Comparison of ENCODE assay signal across 13 mouse cellular contexts in the genomic region with DNA sequence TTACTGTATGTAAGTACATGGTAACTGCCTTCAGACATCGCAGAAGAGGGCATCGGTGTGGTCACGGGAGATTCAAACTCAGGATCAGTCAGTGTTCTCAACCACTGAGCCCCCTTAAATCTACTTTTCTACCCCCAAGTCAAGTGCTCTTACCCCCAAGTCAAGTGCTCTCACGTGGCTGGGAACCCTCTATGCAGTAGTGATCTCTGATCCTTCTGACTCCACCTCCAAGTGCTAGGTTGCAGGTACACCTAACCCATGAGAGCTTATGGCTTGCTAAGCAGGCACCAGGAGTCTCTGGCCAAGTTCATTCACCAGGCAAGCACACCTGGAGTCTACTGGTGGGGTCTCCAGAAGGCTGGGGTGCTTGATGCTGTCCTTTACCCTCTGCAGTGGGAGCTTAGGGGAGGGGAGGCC. TPM values are rescaled to one million over a fixed set of nuclear protein-coding genes. Genes with fewer than 3 reads are reported as not detected.
DNase-seq lines count a peak whose midpoint lies in the region; ATAC-seq and TF ChIP-seq lines count a peak whose summit lies in the region.
"Had no signal": no experiment of that assay in that cellular context is flagged by ENCODE, and none has a peak within 500 bp of the region (broad histone marks: within the 10 kb centered on the region; RNA-seq: fewer than 3 reads in every experiment).

No protein-coding gene starts in this region.

- in situ Hi-C loops in CH12.LX (cut with MboI; ENCODE audit: low pct_ligation_motif_present, low pct_unique_long_range_greater_than_20kb, low sequenced_read_pairs), result no loop called here

- 0 out of 2 replicates have a peak overlapping the region, but pooled peaks have one; percentile 19 for H3K27ac ChIP-seq in hindbrain, embryonic 15.5 days (replicated peaks)
- no peak overlapping the region for H3K27ac ChIP-seq in hindbrain, embryonic 12.5 days
- no peak overlapping the region for H3K27ac ChIP-seq in CH12.LX (ENCODE audit: insufficient read depth, low read depth)
- H3K27ac ChIP-seq in liver, embryonic 11.5 days (ENCODE audit: low read depth, low read length), result peak overlapping the region; percentile 99

- H3K27me3 ChIP-seq in hindbrain, embryonic 15.5 days, result no peaks in the 10 kb centered on the region
- H3K27me3 ChIP-seq in hindbrain, embryonic 12.5 days, result no peaks in the 10 kb centered on the region
- H3K27me3 ChIP-seq in CH12.LX (replicated peaks), result no peaks in the 10 kb centered on the region
- H3K27me3 ChIP-seq in liver, embryonic 11.5 days (replicated peaks; ENCODE audit: control insufficient read depth, insufficient read depth, low read length), result no peaks in the 10 kb centered on the region
- H3K27me3 ChIP-seq: embryonic facial prominence, embryonic 15.5 days had no signal

- TF ChIP-seq EP300 in CH12.LX (IDR thresholded peaks at IDR 0.05; ENCODE audit: low read length), result no peak

- H3K9me3 ChIP-seq in hindbrain, embryonic 15.5 days, result no peaks in the 10 kb centered on the region
- no peaks in the 10 kb centered on the region for H3K9me3 ChIP-seq in hindbrain, embryonic 12.5 days (replicated peaks)
- H3K9me3 ChIP-seq in CH12.LX (replicated peaks; ENCODE audit: low read length), result no peaks in the 10 kb centered on the region
- no peaks in the 10 kb centered on the region for H3K9me3 ChIP-seq in liver, embryonic 11.5 days (ENCODE audit: control insufficient read depth, low read length)
- H3K9me3 ChIP-seq: embryonic facial prominence, embryonic 15.5 days had no signal

- DNase-seq in CH12.LX (ENCODE audit: extremely low read depth), result peak; percentile 53
- peak; percentile 77 for DNase-seq in embryo, embryonic 9.5 days (ENCODE audit: extremely low spot score)
- DNase-seq in liver, embryonic 11.5 days (ENCODE audit: low spot score), result peak; percentile 71
- no peak for DNase-seq in thymus, postnatal 14 days
- DNase-seq in spleen, adult 18-20 months, result no peak
- DNase-seq in urinary bladder, postnatal 10 days (ENCODE audit: low spot score), result no peak
- DNase-seq: left cerebral cortex, postnatal 4 days; right cerebral cortex, postnatal 25 days; thymus, postnatal 25 days had no signal

- H3K4me2 ChIP-seq in hindbrain, embryonic 15.5 days, result no peak overlapping the region
- H3K4me2 ChIP-seq in hindbrain, embryonic 12.5 days (replicated peaks), result no peak overlapping the region
- H3K4me2 ChIP-seq in CH12.LX (ENCODE audit: insufficient read depth, low read depth, poor library complexity, severe bottlenecking), result no peak overlapping the region; the same call in 1 of the 2 replicates
- H3K4me2 ChIP-seq in liver, embryonic 11.5 days, result peak overlapping the region; percentile 70; the same call in 1 of the 2 replicates

- no peak overlapping the region for H3K4me3 ChIP-seq in hindbrain, embryonic 15.5 days
- no peak overlapping the region for H3K4me3 ChIP-seq in hindbrain, embryonic 12.5 days
- H3K4me3 ChIP-seq in CH12.LX (replicated peaks in 1 of 3; ENCODE audit: low read depth in 2 of 3, low read length in 2 of 3, poor library complexity in 1 of 3), result peak overlapping the region in 1 of 3 experiments; percentile 98
- peak overlapping the region; percentile 94; the same call in 1 of the 2 replicates for H3K4me3 ChIP-seq in liver, embryonic 11.5 days (ENCODE audit: low read depth, low read length)

- no peak overlapping the region for H3K9ac ChIP-seq in hindbrain, embryonic 15.5 days
- no peak overlapping the region for H3K9ac ChIP-seq in hindbrain, embryonic 12.5 days
- H3K9ac ChIP-seq in CH12.LX (ENCODE audit: insufficient read depth, low read depth), result no peak overlapping the region
- peak overlapping the region; percentile 34; the same call in 1 of the 2 replicates for H3K9ac ChIP-seq in liver, embryonic 11.5 days (ENCODE audit: low read depth, low read length)
- H3K9ac ChIP-seq: embryonic facial prominence, embryonic 15.5 days had no signal

- peaks cover 15% of the 10 kb centered on the region for H3K36me3 ChIP-seq in hindbrain, embryonic 15.5 days
- H3K36me3 ChIP-seq in hindbrain, embryonic 12.5 days, result peaks cover 17% of the 10 kb centered on the region
- peaks cover 15 to 36% of the 10 kb centered on the region in 2 experiments for H3K36me3 ChIP-seq in CH12.LX (replicated peaks in 1 of 2; ENCODE audit: control insufficient read depth in 1 of 2, insufficient read depth in 1 of 2, low read length in 1 of 2)
- H3K36me3 ChIP-seq in liver, embryonic 11.5 days (ENCODE audit: control insufficient read depth, insufficient read depth, low read length), result peaks cover 20% of the 10 kb centered on the region

- TF ChIP-seq POLR2A in CH12.LX (IDR thresholded peaks at IDR 0.05; ENCODE audit: low read depth, low read length), result peak; percentile 60; the same call in 1 of the 2 replicates

- dilution Hi-C loops in CH12.LX (cut with MboI; ENCODE audit: extremely low pct_ligation_motif_present, extremely low pct_unique_long_range_greater_than_20kb, low sequenced_read_pairs), result no loop called here

- no peak for TF ChIP-seq RAD21 in CH12.LX (IDR thresholded peaks at IDR 0.05; ENCODE audit: low read depth, low read length)

- H3K79me2 ChIP-seq in CH12.LX (replicated peaks; ENCODE audit: control insufficient read depth, extremely low read depth, insufficient read depth, poor library complexity, severe bottlenecking), result peaks cover 19% of the 10 kb centered on the region

- no peak for ATAC-seq in hindbrain, embryonic 15.5 days (ENCODE audit: low FRiP score, low read depth)
- no peak for ATAC-seq in hindbrain, embryonic 12.5 days (ENCODE audit: low FRiP score)
- ATAC-seq in liver, embryonic 11.5 days (replicated peaks; ENCODE audit: low FRiP score), result peak; percentile 51
- ATAC-seq: inflammation-experienced regulatory T-cells, adult 6 months had no signal

- H3K4me1 ChIP-seq in hindbrain, embryonic 15.5 days (replicated peaks), result peaks cover 19% of the 10 kb centered on the region
- H3K4me1 ChIP-seq in hindbrain, embryonic 12.5 days, result peaks cover 13% of the 10 kb centered on the region
- H3K4me1 ChIP-seq in CH12.LX (ENCODE audit: control insufficient read depth in 1 of 2, insufficient read depth in 2 of 2), result peaks cover 10 to 19% of the 10 kb centered on the region in 2 experiments; a peak in 3 of 4 replicates
- H3K4me1 ChIP-seq in liver, embryonic 11.5 days (replicated peaks; ENCODE audit: control insufficient read depth, insufficient read depth, low read length), result peaks cover 6% of the 10 kb centered on the region; the same call in 1 of the 2 replicates

- TF ChIP-seq CTCF in CH12.LX (conservative IDR thresholded peaks at IDR 0.05 in 1 of 2, IDR thresholded peaks at IDR 0.05 in 1 of 2; ENCODE audit: low read depth in 2 of 2, low read length in 2 of 2), result no peak

- 40% methylated on average over 4 of the region's 4 CpGs for WGBS in hindbrain, embryonic 15.5 days
- WGBS in hindbrain, embryonic 12.5 days, result 41% methylated on average over 4 of the region's 4 CpGs
- WGBS in liver, embryonic 11.5 days, result 14% methylated on average over 4 of the region's 4 CpGs

TF ChIP-seq in CH12.LX, 34 proteins besides CTCF, POLR2A, EP300 and RAD21:
- peak; percentile 68; the same call in 1 of the 2 replicates for TF ChIP-seq POLR2AphosphoS2 (IDR thresholded peaks at IDR 0.05; ENCODE audit: low read depth, low read length)
- TF ChIP-seq SIN3A (IDR thresholded peaks at IDR 0.05; ENCODE audit: low read length), result no peak
- TF ChIP-seq ZMIZ1 (IDR thresholded peaks at IDR 0.05; ENCODE audit: low read depth, low read length), result peak; percentile 10; the same call in 1 of the 2 replicates

RNA-seq across cellular contexts. Expression of gene Hspa1b, which starts 9.5 kb away (rescaled TPM):
- 0.31 and 0.51 TPM in 2 replicates for polyA plus RNA-seq in hindbrain, embryonic 15.5 days (2015; fragmentation: Nextera tagmentation; extraction: Ambion mirVana)
- 0.08 and 0.25 TPM in 2 replicates for polyA plus RNA-seq in hindbrain, embryonic 12.5 days (2016; fragmentation: Nextera tagmentation; extraction: Ambion mirVana)
- total RNA-seq in CH12.LX (2012; rRNA removed), result 0.08 and 0.25 TPM in 2 replicates
- total RNA-seq in CH12.LX (2014; rRNA removed), result 0.15 and 0.30 TPM in 2 replicates
- 0.15 TPM in 1 of 2 replicates, not detected in the other for polyA plus RNA-seq in CH12.LX (2012; ENCODE audit: insufficient read length, low read depth)
- 0.14 and 0.41 TPM in 2 replicates for polyA plus RNA-seq in liver, embryonic 11.5 days (2014; fragmentation: Nextera tagmentation; extraction: Ambion mirVana)

RNA-seq across cellular contexts. Expression of gene Neu1, which starts 18.5 kb away (rescaled TPM):
- polyA plus RNA-seq in hindbrain, embryonic 15.5 days (2015; fragmentation: Nextera tagmentation; extraction: Ambion mirVana), result 35.9 and 38.3 TPM in 2 replicates
- 25.2 and 28.2 TPM in 2 replicates for polyA plus RNA-seq in hindbrain, embryonic 12.5 days (2016; fragmentation: Nextera tagmentation; extraction: Ambion mirVana)
- total RNA-seq in CH12.LX (2012; rRNA removed) (27.5 and 31.2 TPM in 2 replicates), CH12.LX (2014; rRNA removed) (28.8 and 32.0 TPM in 2 replicates)
- 31.9 and 35.4 TPM in 2 replicates for polyA plus RNA-seq in CH12.LX (2012; ENCODE audit: insufficient read length, low read depth)
- polyA plus RNA-seq in liver, embryonic 11.5 days (2014; fragmentation: Nextera tagmentation; extraction: Ambion mirVana), result 24.4 and 26.4 TPM in 2 replicates

RNA-seq across cellular contexts. Expression of gene Gm20481, which starts 20.2 kb away (rescaled TPM):
- polyA plus RNA-seq in hindbrain, embryonic 15.5 days (2015; fragmentation: Nextera tagmentation; extraction: Ambion mirVana), result 1.0 TPM in 1 of 2 replicates, not detected in the other
- 0.99 TPM in 1 of 2 replicates, not detected in the other for polyA plus RNA-seq in hindbrain, embryonic 12.5 days (2016; fragmentation: Nextera tagmentation; extraction: Ambion mirVana)
- total RNA-seq in CH12.LX (2012; rRNA removed) (not detected in 2 replicates), CH12.LX (2014; rRNA removed) (not detected in 2 replicates)
- polyA plus RNA-seq in CH12.LX (2012; ENCODE audit: insufficient read length, low read depth), result not detected in 2 replicates
- polyA plus RNA-seq in liver, embryonic 11.5 days (2014; fragmentation: Nextera tagmentation; extraction: Ambion mirVana), result not detected in 2 replicates
- total RNA-seq: left cerebral cortex, postnatal 4 days had no signal
- polyA plus RNA-seq: embryonic facial prominence, embryonic 15.5 days had no signal

RNA-seq across cellular contexts. Expression of gene Hspa1a, which starts 22.4 kb away (rescaled TPM):
- 12.0 and 13.1 TPM in 2 replicates for polyA plus RNA-seq in hindbrain, embryonic 15.5 days (2015; fragmentation: Nextera tagmentation; extraction: Ambion mirVana)
- 2.2 and 3.1 TPM in 2 replicates for polyA plus RNA-seq in hindbrain, embryonic 12.5 days (2016; fragmentation: Nextera tagmentation; extraction: Ambion mirVana)
- total RNA-seq in CH12.LX (2012; rRNA removed) (not detected in 2 replicates), CH12.LX (2014; rRNA removed) (not detected in 2 replicates)
- not detected in 2 replicates for polyA plus RNA-seq in CH12.LX (2012; ENCODE audit: insufficient read length, low read depth)
- polyA plus RNA-seq in liver, embryonic 11.5 days (2014; fragmentation: Nextera tagmentation; extraction: Ambion mirVana), result 4.7 and 5.7 TPM in 2 replicates

RNA-seq across cellular contexts. Expression of gene Hspa1l, which starts 22.9 kb away (rescaled TPM):
- 1.3 and 1.8 TPM in 2 replicates for polyA plus RNA-seq in hindbrain, embryonic 15.5 days (2015; fragmentation: Nextera tagmentation; extraction: Ambion mirVana)
- polyA plus RNA-seq in hindbrain, embryonic 12.5 days (2016; fragmentation: Nextera tagmentation; extraction: Ambion mirVana), result 1.3 TPM in 2 replicates
- 0.30 and 0.38 TPM in 2 replicates for total RNA-seq in CH12.LX (2012; rRNA removed)
- total RNA-seq in CH12.LX (2014; rRNA removed), result not detected in 2 replicates
- 1.1 and 1.4 TPM in 2 replicates for polyA plus RNA-seq in CH12.LX (2012; ENCODE audit: insufficient read length, low read depth)
- polyA plus RNA-seq in liver, embryonic 11.5 days (2014; fragmentation: Nextera tagmentation; extraction: Ambion mirVana), result 0.66 and 1.5 TPM in 2 replicates
- polyA plus RNA-seq: inflammation-experienced regulatory T-cells, adult 6 months had no signal

Comparison
In these comparisons a context has a peak if more than half of its experiments do, and no peak if none do; other contexts are left out.
1. H3K27ac ChIP-seq: peak in hindbrain, embryonic 15.5 days (single experiment) and liver, embryonic 11.5 days (single experiment); none in hindbrain, embryonic 12.5 days (single experiment) and CH12.LX (single experiment).
2. DNase-seq: peak in CH12.LX (single experiment), embryo, embryonic 9.5 days (single experiment) and liver, embryonic 11.5 days (single experiment); none in thymus, postnatal 14 days (single experiment), spleen, adult 18-20 months (0 of 2) and urinary bladder, postnatal 10 days (single experiment).